Mouse (Mus musculus) heart, embryonic 12.5 days (tissue): Measurements from ENCODE around the gene Pkhd1. TPM values are rescaled to one million over a fixed set of nuclear protein-coding genes. Genes with fewer than 3 reads are reported as not detected.
A peak's percentile ranks its signal among the peaks of the same experiment; 100 is the strongest.
"Not testable (repeated sequence)": the region's sequence is repeated elsewhere in the genome, so short reads cannot be mapped to it uniquely, and the experiment has no call there.

Source experiments
- ATAC-seq: fragments of 200-750 bp; cut with Nextera tagmentation; 2 replicates; pipeline ENCODE4 v1.8.0; 2017; ENCODE audit warnings: moderate TSS enrichment, moderate library complexity; ENCODE audit not compliant: insufficient number of reproducible peaks, low FRiP score
- H3K27ac ChIP-seq: fragments of 300-500 bp; sonication (generic); 2 replicates; pipeline ENCODE4 v1.5.1; 2016; ENCODE audit warnings: mild to moderate bottlenecking, moderate library complexity; ENCODE audit not compliant: poor library complexity, severe bottlenecking
- H3K27me3 ChIP-seq: fragments of 300-500 bp; sonication (generic); replicated peaks from 2 replicates; pipeline ENCODE4 v1.6.1; 2016; ENCODE audit warnings: mild to moderate bottlenecking, moderate library complexity
- H3K36me3 ChIP-seq: fragments of 300-500 bp; sonication (generic); 2 replicates; pipeline ENCODE4 v1.6.1; 2016; ENCODE audit warnings: mild to moderate bottlenecking, moderate library complexity
- H3K4me1 ChIP-seq: fragments of 300-500 bp; sonication (generic); replicated peaks from 2 replicates; pipeline ENCODE4 v1.6.1; 2016; ENCODE audit warnings: mild to moderate bottlenecking
- H3K4me2 ChIP-seq: fragments of 300-500 bp; sonication (generic); 2 replicates; pipeline ENCODE4 v1.6.1; 2016; ENCODE audit warnings: mild to moderate bottlenecking, moderate library complexity
- H3K4me3 ChIP-seq: fragments of 300-500 bp; sonication (generic); 2 replicates; pipeline ENCODE4 v1.5.1; 2016; ENCODE audit warnings: mild to moderate bottlenecking
- H3K9ac ChIP-seq: fragments of 300-500 bp; sonication (generic); 2 replicates; pipeline ENCODE4 v1.6.1; 2016; ENCODE audit warnings: mild to moderate bottlenecking, moderate library complexity
- H3K9me3 ChIP-seq: fragments of 300-500 bp; sonication (generic); replicated peaks from 2 replicates; pipeline ENCODE4 v1.6.1; 2016; ENCODE audit warnings: mild to moderate bottlenecking, moderate library complexity
- WGBS: fragments of 180-500 bp; shearing (Covaris S2); methylation state at CpG from one replicate; pipeline ENCODE4 v1.1.7; 2016; 5-methylcytosine and 5-hydroxymethylcytosine counted together
- polyA plus RNA-seq: library from polyadenylated mRNA; unstranded; fragments of >200 nt; fragmentation: Nextera tagmentation; extraction: Ambion mirVana; gene quantifications from 2 replicates; pipeline ENCODE4 v1.2.1, GENCODE M21; 2016

Pkhd1 gene
- polyA plus RNA-seq, 1 experiment from 2014 or later: not detected

DNA sequence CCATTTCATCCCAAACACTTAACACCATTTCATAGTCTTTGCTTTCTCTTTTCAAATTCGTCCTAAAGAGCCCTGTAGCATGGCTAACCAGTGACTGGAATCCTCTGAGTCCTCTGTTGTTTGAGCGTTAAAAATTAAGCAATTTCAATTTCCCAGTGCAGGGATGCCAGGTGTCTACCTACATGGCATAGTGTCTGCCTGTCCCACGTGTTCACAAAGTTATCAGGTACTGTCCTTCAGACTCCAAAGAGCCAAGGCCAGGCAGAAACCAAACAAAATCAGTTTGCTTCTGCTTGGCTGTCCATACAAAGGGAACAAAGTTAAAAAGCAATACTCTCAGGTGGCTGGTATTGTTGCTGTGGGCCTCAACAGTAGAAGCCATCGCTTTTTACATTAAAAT lies 136.0 kb downstream of the Pkhd1 start:
- Histone ChIP-seq H3K4me3 (no peak overlapping the region), H3K4me2 (no peak overlapping the region), H3K27me3 (no peaks in the 10 kb centered on the region), H3K27ac (no peak overlapping the region), H3K4me1 (peaks cover 7% of the 10 kb centered on the region; the same call in 1 of the 2 replicates), H3K36me3 (no peaks in the 10 kb centered on the region), H3K9me3 (no peaks in the 10 kb centered on the region), H3K9ac (no peak overlapping the region)
- ATAC-seq: no peak
- 70% methylated on average over 4 of the region's 4 CpGs for WGBS

GRCm38 (mm10) chr1:20478695-20479094 lies 139.2 kb downstream of the Pkhd1 start:
- peaks cover 7% of the 10 kb centered on the region; the same call in 1 of the 2 replicates for H3K4me1 ChIP-seq
- H3K36me3 ChIP-seq: no peaks in the 10 kb centered on the region
- no peak for ATAC-seq
- H3K9ac ChIP-seq: no peak overlapping the region
- no peaks in the 10 kb centered on the region for H3K27me3 ChIP-seq
- H3K9me3 ChIP-seq: no peaks in the 10 kb centered on the region
- H3K4me3 ChIP-seq: no peak overlapping the region
- H3K4me2 ChIP-seq: no peak overlapping the region
- 61% methylated on average over 3 of the region's 3 CpGs for WGBS
- no peak overlapping the region for H3K27ac ChIP-seq

DNA sequence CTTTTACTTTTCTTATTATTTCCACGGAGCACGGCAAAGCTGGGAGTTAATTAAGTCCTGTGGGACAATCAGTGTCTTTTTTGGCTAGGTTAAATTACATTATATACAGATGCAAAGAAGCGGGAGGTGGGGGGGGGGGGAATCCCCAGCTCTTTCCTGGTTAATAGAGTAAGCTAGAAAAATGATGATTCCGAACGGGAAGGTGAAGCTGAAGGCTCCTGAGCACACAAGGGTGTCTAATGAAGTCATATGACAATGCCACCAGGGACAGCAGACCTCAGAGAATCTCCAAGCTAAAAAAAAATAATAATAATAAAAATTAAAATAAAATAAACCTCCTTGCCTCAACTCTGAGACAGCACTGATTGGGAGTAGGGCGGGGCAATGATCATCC lies 139.6 kb downstream of the Pkhd1 start:
- Histone ChIP-seq H3K9ac (peak overlapping the region; percentile 58), H3K4me3 (peak overlapping the region; percentile 54), H3K36me3 (no peaks in the 10 kb centered on the region), H3K4me1 (peaks cover 7% of the 10 kb centered on the region; the same call in 1 of the 2 replicates), H3K27me3 (no peaks in the 10 kb centered on the region), H3K9me3 (no peaks in the 10 kb centered on the region), H3K4me2 (peak overlapping the region; percentile 91), H3K27ac (no peak overlapping the region)
- no peak for ATAC-seq
- WGBS: 35% methylated on average over 6 of the region's 6 CpGs

DNA sequence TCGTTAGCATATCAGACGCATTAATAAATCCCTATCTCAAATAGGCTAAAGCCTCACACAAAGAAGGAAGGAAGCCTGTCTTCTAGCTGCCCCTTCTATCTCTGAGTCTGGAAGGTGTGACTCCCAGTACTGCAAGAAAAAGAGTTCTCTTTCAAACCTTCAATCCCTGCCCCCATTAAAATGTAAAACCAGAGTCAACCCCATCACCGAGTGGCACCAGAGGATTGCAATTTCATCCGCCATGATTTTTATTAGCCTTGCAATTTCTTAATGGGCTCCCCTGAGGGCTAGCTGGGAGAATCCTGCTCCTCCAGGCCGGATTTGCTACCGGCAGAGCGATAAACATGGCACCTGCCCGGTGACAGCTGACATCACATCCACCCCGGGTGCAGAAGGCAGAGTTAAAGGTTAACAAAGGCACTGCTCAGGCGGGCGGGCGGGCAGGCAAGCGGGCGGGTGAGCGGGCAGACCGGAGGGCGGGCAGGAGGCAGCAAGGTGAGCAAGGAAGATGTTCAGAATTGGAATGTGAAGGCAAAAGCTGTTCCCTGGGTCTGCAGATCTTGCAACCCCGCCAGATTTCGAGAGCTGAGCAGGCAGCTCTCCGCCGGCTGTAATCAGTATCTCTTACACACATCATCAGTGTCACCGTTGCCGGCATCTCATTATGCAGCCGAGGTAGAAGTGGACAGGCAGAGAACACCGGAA lies 140.2 kb downstream of the Pkhd1 start:
- 8% methylated on average over 25 of the region's 25 CpGs for WGBS
- ATAC-seq: no peak

GRCm38 (mm10) chr1:20470770-20471169 lies 147.1 kb downstream of the Pkhd1 start:
- no peak for ATAC-seq
- no peak overlapping the region for H3K4me2 ChIP-seq
- no peaks in the 10 kb centered on the region for H3K4me1 ChIP-seq
- H3K9me3 ChIP-seq: no peaks in the 10 kb centered on the region
- H3K27me3 ChIP-seq: no peaks in the 10 kb centered on the region
- no peaks in the 10 kb centered on the region for H3K36me3 ChIP-seq
- no peak overlapping the region for H3K27ac ChIP-seq
- no peak overlapping the region for H3K9ac ChIP-seq
- H3K4me3 ChIP-seq: no peak overlapping the region
- WGBS: 73% methylated on average over 11 of the region's 11 CpGs

More for the DNA sequence above, 140.2 kb downstream of the Pkhd1 start:
- Histone ChIP-seq H3K9ac (peak overlapping the region; percentile 58), H3K4me2 (peak overlapping the region; percentile 91), H3K4me3 (peak overlapping the region; percentile 54), H3K27me3 (no peaks in the 10 kb centered on the region), H3K4me1 (peaks cover 7% of the 10 kb centered on the region; the same call in 1 of the 2 replicates), H3K27ac (no peak overlapping the region), H3K9me3 (no peaks in the 10 kb centered on the region), H3K36me3 (no peaks in the 10 kb centered on the region)

GRCm38 (mm10) chr1:20470317-20470716 lies 147.5 kb downstream of the Pkhd1 start:
- no peak overlapping the region for H3K4me3 ChIP-seq
- WGBS: 78% methylated on average over 6 of the region's 6 CpGs
- H3K9me3 ChIP-seq: no peaks in the 10 kb centered on the region
- H3K4me2 ChIP-seq: no peak overlapping the region
- no peaks in the 10 kb centered on the region for H3K36me3 ChIP-seq
- no peaks in the 10 kb centered on the region for H3K4me1 ChIP-seq
- ATAC-seq: no peak
- no peaks in the 10 kb centered on the region for H3K27me3 ChIP-seq
- no peak overlapping the region for H3K27ac ChIP-seq
- H3K9ac ChIP-seq: no peak overlapping the region

DNA sequence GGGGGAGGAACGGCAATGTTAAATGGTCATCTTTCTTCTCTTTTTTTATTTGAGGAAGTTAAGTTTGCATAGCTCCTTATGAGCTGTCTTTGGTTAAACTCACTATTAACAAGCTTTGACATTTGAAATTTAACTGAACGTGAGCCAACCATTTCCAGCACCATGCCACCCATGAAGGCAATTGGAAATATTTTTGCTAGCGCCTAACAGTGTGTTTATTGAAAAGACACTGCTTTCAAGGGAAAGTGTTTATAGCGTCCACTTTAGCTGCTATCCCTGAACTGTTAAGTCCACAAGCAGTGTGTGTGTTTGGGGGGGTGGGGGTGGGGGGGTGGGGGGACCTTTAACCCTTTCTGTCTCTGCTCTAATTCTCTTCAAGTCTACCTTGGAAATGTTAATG lies 151.4 kb downstream of the Pkhd1 start:
- 43% methylated on average over 4 of the region's 4 CpGs for WGBS
- no peak for ATAC-seq
- Histone ChIP-seq H3K27ac (no peak overlapping the region), H3K4me1 (no peaks in the 10 kb centered on the region), H3K4me2 (no peak overlapping the region), H3K36me3 (no peaks in the 10 kb centered on the region), H3K9me3 (no peaks in the 10 kb centered on the region), H3K4me3 (no peak overlapping the region), H3K9ac (no peak overlapping the region), H3K27me3 (no peaks in the 10 kb centered on the region)

GRCm38 (mm10) chr1:20454621-20455020 lies 163.2 kb downstream of the Pkhd1 start:
- ATAC-seq: no peak
- Histone ChIP-seq H3K9ac (no peak overlapping the region), H3K27me3 (no peaks in the 10 kb centered on the region), H3K36me3 (no peaks in the 10 kb centered on the region), H3K27ac (no peak overlapping the region), H3K4me2 (no peak overlapping the region), H3K9me3 (no peaks in the 10 kb centered on the region), H3K4me1 (no peaks in the 10 kb centered on the region), H3K4me3 (no peak overlapping the region)
- 57% methylated on average over 1 of the region's 1 CpGs for WGBS

- Histone ChIP-seq H3K9me3 (no peaks in the 10 kb centered on the region), H3K9ac (no peak overlapping the region), H3K36me3 (no peaks in the 10 kb centered on the region), H3K4me3 (no peak overlapping the region), H3K4me1 (no peaks in the 10 kb centered on the region), H3K4me2 (no peak overlapping the region), H3K27me3 (no peaks in the 10 kb centered on the region), H3K27ac (no peak overlapping the region)
- ATAC-seq: no peak
- WGBS: 24% methylated on average over 10 of the region's 10 CpGs
Observed at GRCm38 (mm10) chr1:20450074-20450473, 167.8 kb downstream of the Pkhd1 start.

DNA sequence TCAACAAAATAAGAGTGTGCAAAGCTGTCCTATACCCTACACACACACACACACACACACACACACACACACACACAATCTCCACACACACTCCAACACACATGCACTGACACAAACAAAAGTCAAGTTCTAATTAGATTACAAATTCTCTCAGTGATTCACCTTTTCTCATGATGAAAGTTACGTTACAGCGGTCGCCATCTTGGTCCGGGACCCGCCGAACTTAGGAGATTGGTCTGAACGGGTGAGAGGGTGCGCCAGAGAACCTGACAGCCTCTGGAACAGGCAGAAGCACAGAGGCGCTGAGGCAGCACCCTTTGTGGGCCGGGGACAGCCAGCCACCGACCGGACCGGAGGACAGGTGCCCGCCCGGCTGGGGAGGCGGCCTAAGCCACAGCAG lies 185.8 kb downstream of the Pkhd1 start:
- not testable (repeated sequence) for H3K9me3 ChIP-seq, H3K4me1 ChIP-seq, H3K27ac ChIP-seq, H3K4me2 ChIP-seq, H3K27me3 ChIP-seq, H3K4me3 ChIP-seq, H3K36me3 ChIP-seq, H3K9ac ChIP-seq, ATAC-seq
- 87% methylated on average over 16 of the region's 16 CpGs for WGBS

DNA sequence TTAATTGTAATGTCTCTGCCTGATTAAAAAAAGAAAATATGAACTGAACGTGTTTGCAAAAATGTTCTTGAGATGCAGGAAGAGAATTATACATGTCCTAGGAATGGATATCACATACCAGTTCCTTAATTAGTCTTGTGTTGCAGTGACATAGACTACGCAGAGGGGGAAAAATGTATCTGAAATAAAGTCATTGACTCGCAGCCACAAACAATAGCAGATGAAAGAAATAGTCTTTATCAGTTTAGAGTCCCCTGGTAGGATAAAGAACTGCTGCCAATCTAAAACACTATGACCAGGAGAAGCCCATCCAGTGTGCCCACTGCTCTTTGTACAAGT lies 188.8 kb downstream of the Pkhd1 start:
- Histone ChIP-seq H3K4me2 (no peak overlapping the region), H3K4me1 (no peaks in the 10 kb centered on the region), H3K36me3 (no peaks in the 10 kb centered on the region), H3K9me3 (no peaks in the 10 kb centered on the region), H3K27ac (no peak overlapping the region), H3K9ac (no peak overlapping the region), H3K27me3 (no peaks in the 10 kb centered on the region), H3K4me3 (no peak overlapping the region)
- no peak for ATAC-seq
- 77% methylated on average over 3 of the region's 3 CpGs for WGBS
